Mouse (Mus musculus): ENCODE measurements around the gene Myo15b.
"Not testable (repeated sequence)": the region's sequence is repeated elsewhere in the genome, so short reads cannot be mapped to it uniquely, and the experiment has no call there.

The Myo15b gene

GRCm38 (mm10) chr11:115832064-115832463 lies 26.1 kb upstream of the Myo15b start:
- DNase-seq, result no peak

- no peak for DNase-seq
Measured at GRCm38 (mm10) chr11:115832523-115832922, 25.7 kb upstream of the Myo15b start.

- DNase-seq, result no peak
Measured at GRCm38 (mm10) chr11:115833021-115833513, 25.1 kb upstream of the Myo15b start.

- DNase-seq, result no peak
Measured at GRCm38 (mm10) chr11:115834033-115834432, 24.2 kb upstream of the Myo15b start.

GRCm38 (mm10) chr11:115836656-115837395 lies 21.4 kb upstream of the Myo15b start:
- no peak for DNase-seq

DNA sequence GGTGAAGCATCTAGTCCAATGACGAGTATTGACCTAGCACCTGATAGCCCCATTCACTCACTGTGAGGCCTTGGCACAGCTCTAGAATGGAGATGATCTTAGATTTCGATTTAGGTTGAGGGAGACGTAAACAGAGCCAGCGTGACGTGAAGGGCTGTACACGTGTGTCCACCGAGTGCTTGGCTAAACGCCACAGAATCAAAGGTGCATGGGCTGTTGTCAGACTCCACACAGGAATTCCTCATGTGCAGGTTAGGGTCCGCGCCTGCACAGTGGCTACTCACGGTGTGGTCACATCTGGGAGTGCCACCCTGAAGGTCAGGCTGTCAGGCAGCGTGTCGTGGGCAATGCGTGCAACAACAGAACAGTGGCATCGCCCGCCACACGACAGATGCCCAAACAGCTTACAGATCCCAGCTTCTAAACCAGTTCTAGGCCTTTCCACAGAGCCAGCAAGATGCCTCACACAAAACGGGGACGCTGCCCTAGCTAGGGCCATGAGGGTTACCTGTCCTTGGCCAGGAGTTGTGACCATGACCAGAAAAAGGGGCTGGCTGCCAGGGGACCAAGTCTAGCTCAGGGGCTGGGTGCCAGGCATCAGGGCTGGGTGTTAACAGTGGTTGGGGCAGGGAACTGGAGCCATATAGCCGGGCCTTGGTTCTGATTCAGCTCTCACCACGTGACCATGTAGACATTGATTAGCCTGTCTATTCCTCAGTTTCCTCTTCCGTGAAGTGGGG lies 20.4 kb upstream of the Myo15b start:
- DNase-seq, result no peak

DNA sequence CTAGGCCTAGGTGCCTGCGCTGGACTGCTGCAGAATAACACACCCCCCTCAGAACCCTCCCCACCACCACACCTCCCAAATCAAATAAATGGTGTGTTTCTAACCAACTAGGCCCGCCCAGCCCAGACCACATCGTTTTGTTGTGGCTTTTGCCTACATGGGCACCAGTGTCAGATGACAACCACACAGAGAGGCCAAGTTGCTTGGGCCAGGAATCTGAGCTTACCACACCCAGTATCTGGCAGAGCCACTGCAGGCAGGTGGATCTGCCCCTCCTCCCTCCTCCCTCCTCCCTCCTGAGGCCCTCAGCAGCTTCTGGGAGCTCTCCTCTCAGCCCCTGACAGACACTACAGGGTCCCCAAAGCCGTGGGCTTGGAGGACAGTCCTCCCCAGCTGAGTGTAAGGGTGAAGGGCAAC lies 19.3 kb upstream of the Myo15b start:
- DNase-seq, result no peak

GRCm38 (mm10) chr11:115839732-115840131 lies 18.5 kb upstream of the Myo15b start:
- DNase-seq, result no peak

- no peak for DNase-seq
Measured at GRCm38 (mm10) chr11:115841044-115841443, 17.2 kb upstream of the Myo15b start.

- DNase-seq, result no peak
Measured at GRCm38 (mm10) chr11:115841961-115842550, 16.1 kb upstream of the Myo15b start.

DNA sequence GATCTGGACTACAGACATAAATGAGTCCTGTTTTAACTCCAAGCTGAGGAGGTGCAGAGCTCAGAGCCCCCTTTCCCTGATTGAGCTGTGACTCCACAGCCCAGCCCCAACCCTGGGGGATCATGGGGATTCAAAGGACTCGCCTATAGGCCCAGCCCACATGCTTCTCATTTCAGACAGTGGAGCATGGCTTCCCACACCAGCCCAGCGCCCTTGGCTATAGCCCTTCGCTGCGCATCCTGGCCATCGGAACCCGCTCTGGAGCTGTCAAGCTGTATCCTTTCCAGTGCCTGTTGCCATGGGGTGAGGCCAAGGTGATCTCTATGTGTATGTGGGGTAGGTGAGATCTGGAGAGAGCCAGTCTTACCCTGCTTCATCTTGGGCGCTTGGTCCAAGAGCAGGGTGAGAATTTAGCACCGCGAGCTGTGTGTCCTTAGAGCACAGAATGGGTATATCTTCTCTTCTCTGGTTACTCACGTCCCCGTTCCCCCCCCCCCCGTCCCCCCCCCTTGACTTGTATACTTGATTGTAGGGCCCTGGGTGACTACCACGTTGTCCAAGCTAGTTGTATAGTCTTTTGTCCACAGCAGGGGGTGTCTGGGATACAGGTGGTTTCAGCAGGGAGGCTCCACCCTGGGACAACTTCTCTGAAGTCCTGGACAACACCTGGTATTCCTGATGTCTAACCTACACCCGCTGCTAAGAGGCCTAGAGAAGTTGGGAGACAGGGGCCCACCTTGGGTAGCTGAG lies 14.9 kb upstream of the Myo15b start:
- DNase-seq, result no peak

GRCm38 (mm10) chr11:115843891-115844239 lies 14.3 kb upstream of the Myo15b start:
- DNase-seq, result no peak

DNA sequence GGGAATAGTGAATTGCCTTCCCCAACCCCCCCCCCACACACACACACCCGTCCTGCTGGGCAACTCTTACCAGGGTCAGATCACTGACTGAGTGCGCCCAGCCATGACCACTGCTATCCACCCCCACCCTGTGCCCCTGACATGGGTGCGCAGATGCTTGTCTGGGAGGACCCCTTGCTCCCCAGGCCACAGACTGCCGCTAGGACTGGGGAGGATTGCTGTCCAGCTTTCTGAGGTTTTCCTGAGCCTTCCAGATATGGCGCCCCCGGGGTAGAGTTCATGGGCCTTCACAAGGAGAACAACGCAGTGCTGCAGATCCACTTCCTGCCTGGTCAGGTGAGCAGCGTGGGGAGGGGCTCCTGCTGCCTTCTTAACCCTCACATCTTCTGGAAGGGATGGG lies 14.0 kb upstream of the Myo15b start:
- no peak for DNase-seq

DNA sequence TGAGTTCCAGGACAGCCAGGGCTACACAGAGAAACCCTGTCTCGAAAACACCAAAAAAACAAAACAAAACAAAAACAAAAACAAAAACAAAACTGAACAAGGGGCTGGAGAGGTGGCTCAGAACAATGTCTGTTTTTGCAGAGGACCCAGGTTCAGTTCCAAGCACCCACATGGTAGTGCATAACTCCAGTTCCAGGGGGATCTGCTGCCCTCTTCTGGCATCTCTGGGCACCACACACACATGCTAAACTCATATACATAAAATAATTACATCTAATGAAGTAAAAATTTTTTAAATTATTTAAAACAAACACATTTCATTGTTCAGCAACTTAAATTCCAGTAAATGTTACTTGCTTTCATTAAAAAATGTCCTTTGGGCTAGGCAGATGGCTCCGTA lies 12.4 kb upstream of the Myo15b start:
- no peak for DNase-seq

- no peak for DNase-seq
Measured at GRCm38 (mm10) chr11:115854674-115855073, 3.5 kb upstream of the Myo15b start.

DNA sequence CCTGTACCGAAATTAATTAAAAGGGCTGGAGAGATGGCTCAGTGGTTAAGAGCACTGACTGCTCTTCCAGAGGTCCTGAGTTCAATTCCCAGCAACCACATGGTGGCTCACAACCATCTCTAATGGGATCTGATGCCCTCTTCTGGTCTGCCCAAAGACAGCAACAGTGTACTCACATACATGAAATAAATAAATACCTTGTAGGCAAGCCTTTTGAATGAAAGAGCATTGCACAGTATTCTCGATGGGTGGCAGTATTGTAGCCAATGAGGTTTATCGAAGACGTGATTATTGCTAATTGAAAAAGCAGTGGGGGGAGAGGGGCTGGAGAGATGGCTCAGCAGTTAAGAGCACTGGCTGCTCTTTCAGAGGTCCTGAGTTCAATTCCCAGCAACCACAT lies 1.1 kb upstream of the Myo15b start:
- not testable (repeated sequence) for DNase-seq

DNA sequence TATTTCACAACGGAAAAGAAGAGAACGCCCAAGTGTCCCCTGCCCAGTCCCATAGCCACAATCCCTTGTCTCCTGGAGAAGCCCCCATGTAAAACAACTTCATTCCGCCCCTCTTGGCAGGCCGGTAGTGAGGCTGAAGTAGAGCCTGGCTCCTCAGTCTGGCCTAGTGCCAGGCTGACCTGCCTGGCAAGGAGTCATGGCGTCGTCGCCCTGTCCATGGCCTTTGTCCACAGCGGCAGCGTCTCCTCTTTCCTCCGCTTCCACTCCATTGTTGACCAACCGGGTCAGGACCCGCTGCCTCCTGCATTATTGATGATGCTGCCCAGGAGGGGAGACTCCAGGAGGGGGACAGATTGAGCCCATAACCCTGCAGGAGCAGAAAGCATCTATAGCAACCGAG lies 270 bp upstream of the Myo15b start:
- no peak for DNase-seq

DNA sequence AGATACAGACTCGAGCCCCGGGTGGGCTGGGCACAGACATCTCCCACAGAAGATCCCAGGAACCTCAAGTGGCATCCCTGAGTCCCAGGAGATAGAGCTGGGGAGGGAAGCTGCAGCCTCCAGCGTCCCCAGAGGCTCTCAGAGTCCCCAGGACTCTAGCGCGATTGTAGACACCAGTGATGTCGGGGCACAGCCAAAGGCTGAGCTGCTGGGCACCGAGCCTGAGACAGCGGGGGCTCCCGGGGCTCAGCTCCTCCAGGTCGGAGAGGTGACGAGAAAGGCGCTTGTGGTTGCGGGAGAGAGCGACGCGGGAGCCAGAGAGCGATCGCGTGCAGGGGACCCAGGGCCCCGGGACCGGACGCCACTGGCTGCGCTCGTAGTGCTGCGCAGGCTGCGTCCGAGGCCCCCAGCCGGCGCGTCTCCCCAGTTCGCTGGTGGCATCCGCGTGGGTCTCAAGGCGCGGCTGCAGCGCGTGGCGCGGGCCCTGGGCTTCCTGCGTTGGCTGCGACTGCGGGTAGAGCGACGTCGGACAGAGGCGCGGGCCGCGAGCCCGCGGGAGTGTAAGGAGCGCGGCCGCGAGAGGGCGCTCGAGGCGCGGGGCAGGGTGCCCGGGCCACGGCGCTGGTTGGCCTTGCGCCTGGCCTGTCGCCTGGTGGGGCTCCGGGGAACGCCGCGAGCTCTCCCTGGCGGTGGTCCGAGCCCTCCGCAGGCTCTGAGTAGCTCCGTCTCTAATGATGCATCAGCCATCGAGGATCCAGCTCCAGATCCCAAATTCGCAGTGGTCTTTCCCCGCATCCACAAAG lies 1.1 kb downstream of the Myo15b start:
- peak; percentile 57 for DNase-seq

- DNase-seq, result no peak
Measured at GRCm38 (mm10) chr11:115863895-115864294, 5.7 kb downstream of the Myo15b start.

DNA sequence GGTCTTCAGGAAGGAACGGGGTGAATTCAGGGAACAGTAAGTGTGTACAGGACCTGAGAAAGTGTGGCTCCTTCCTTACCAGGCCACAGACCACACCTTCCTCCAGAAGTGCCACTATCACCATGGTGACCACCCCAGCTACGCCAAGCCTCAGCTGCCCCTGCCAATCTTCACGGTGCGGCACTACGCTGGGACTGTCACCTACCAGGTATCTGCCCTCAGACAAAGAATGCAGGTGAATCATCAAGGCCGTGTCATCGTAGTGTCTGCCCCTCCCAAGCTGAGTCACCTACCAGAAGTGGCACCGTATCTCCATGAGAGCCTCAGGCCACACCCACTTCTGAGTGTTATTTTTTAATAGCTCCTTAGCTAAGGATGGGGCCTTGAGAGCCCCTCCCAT lies 11.2 kb downstream of the Myo15b start:
- DNase-seq, result no peak

GRCm38 (mm10) chr11:115872437-115872836 lies 14.2 kb downstream of the Myo15b start:
- no peak for DNase-seq

- no peak for DNase-seq
Measured at GRCm38 (mm10) chr11:115875935-115876334, 17.7 kb downstream of the Myo15b start.

All from cerebellum, adult 8-10 months (tissue).